Mouse (Mus musculus): Measurements from ENCODE around the gene Hyal1. TPM values are rescaled to one million over a fixed set of nuclear protein-coding genes. Genes with fewer than 3 reads are reported as not detected.

The Hyal1 gene
- polyA plus RNA-seq, 1 experiment from 2014 or later: 10.1 TPM

DNA sequence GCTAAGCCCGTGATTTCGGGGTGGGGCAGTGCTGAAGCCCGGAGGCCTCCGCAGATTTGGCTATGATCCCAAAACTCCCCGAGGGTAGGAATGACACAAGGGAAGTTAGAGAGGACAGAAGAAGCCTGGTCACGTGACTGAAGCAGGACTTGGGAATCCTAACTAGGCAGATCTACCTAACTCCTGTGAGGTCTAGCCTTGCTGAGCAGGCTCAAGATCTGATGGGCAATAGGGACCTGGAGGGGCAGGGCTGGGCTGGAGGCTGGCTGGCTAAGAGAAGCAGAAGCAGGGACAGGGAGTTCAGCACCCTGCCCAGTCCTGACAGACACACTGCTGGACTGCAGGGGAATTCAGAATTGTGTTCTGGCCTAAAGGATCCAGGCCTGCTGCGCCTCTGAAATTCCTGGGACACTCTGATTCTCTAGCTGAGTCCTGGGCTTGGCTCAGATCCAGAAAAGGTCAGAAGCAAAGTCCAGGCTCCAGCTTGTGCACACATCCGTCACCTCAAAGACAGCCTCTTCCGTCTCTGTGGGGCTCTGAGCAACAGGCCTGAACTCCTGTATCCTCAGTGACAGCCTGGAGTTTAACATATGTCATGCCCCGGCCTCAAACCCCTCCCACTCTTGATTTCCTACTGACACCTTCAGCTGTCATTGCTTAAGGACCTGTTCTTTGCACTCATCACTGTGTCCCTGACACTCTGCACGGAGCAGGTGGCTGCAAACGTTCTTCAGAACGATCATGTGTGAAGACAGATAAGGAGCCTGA, 42.2 kb downstream of the Hyal1 start:
- Histone ChIP-seq H3K9me3 (ENCODE audit: control insufficient read depth, low read length) (no peaks in the 10 kb centered on the region), H3K4me2 (ENCODE audit: low read depth, low read length) (0 out of 2 replicates have a peak overlapping the region, but pooled peaks have one; percentile 7), H3K27me3 (ENCODE audit: control insufficient read depth, insufficient read depth, low read depth, low read length) (no peaks in the 10 kb centered on the region), H3K9ac (ENCODE audit: low read length) (peak overlapping the region; percentile 53), H3K36me3 (ENCODE audit: control insufficient read depth, insufficient read depth, low read length) (peaks cover 48% of the 10 kb centered on the region), H3K4me1 (replicated peaks; ENCODE audit: control insufficient read depth, insufficient read depth, low read length) (peaks cover 30% of the 10 kb centered on the region), H3K4me3 (ENCODE audit: low read length) (no peak overlapping the region), H3K27ac (ENCODE audit: low read length) (peak overlapping the region; percentile 94)
- 23% methylated on average over 13 of the region's 13 CpGs for WGBS
- ATAC-seq (ENCODE audit: low read depth): peak; percentile 84

DNA sequence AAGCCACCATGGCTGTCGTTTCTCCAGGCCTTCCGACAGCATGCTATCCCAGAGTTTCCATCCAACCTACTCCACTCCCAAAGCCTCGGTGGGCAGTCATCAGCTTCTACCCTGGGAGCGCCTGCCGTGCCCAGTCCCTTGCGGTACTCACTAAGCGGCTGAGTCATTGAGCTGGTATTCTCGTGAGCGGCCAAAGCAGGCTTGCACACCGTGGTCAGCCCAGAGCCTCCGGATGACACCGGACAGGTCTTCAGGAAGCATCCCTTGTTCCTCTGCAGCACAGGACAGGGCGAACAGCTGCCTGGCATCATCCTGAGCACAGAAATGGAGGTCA, 42.8 kb downstream of the Hyal1 start:
- H3K9me3 ChIP-seq (ENCODE audit: control insufficient read depth, low read length): no peaks in the 10 kb centered on the region
- peaks cover 36% of the 10 kb centered on the region for H3K4me1 ChIP-seq (replicated peaks; ENCODE audit: control insufficient read depth, insufficient read depth, low read length)
- no peaks in the 10 kb centered on the region for H3K27me3 ChIP-seq (ENCODE audit: control insufficient read depth, insufficient read depth, low read depth, low read length)
- H3K36me3 ChIP-seq (ENCODE audit: control insufficient read depth, insufficient read depth, low read length): peaks cover 46% of the 10 kb centered on the region
- H3K4me2 ChIP-seq (ENCODE audit: low read depth, low read length): no peak overlapping the region
- no peak overlapping the region for H3K9ac ChIP-seq (ENCODE audit: low read length)
- no peak for ATAC-seq (ENCODE audit: low read depth)
- H3K27ac ChIP-seq (ENCODE audit: low read length): peak overlapping the region; percentile 94
- 46% methylated on average over 13 of the region's 13 CpGs for WGBS
- no peak overlapping the region for H3K4me3 ChIP-seq (ENCODE audit: low read length)

DNA sequence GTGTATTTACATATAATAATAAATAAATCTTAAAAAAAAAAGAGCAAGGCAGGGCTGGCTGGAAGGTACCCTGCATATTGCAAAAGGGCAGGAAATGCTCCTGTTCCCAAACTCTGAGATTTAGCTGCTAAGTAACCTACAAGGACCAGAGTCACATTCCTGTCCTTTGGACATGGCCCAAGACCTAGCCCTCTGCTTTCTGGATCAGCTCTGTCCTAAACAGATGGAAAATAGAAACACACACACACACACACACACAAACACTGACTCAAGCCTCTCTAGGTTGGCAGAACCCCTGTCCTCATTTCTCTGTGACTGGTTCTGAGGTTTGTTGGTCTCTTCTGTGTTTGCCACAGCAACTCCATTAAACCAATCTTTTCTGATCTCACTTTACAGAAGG, 44.2 kb downstream of the Hyal1 start:
- no peak overlapping the region for H3K9ac ChIP-seq (ENCODE audit: low read length)
- no peaks in the 10 kb centered on the region for H3K9me3 ChIP-seq (ENCODE audit: control insufficient read depth, low read length)
- H3K4me1 ChIP-seq (replicated peaks; ENCODE audit: control insufficient read depth, insufficient read depth, low read length): peaks cover 36% of the 10 kb centered on the region
- H3K36me3 ChIP-seq (ENCODE audit: control insufficient read depth, insufficient read depth, low read length): peaks cover 35% of the 10 kb centered on the region
- 0 out of 2 replicates have a peak overlapping the region, but pooled peaks have one; percentile 19 for H3K27ac ChIP-seq (ENCODE audit: low read length)
- no peak overlapping the region for H3K4me3 ChIP-seq (ENCODE audit: low read length)
- H3K27me3 ChIP-seq (ENCODE audit: control insufficient read depth, insufficient read depth, low read depth, low read length): no peaks in the 10 kb centered on the region
- H3K4me2 ChIP-seq (ENCODE audit: low read depth, low read length): no peak overlapping the region
- no peak for ATAC-seq (ENCODE audit: low read depth)

DNA sequence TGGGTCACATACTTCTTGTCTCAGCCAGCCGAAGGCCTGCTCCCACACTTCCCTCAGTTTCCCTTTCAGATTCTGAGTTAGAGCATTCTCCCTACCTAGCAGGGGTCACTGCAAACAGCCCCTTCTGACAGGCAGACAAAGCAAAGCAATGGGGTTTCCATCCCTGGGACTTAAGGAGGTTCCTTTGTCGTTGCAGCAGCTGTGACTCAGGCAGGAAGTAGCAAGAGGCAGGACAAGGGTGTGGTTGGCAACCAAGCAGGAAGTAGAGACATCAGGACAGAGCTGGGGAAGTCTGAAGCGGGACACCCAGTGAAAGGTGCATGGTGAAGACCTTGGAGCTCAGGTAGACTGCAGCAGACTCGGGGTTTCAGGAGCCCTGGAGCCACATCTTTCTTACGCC, 47.8 kb downstream of the Hyal1 start:
- no peak overlapping the region for H3K4me2 ChIP-seq (ENCODE audit: low read depth, low read length)

DNA sequence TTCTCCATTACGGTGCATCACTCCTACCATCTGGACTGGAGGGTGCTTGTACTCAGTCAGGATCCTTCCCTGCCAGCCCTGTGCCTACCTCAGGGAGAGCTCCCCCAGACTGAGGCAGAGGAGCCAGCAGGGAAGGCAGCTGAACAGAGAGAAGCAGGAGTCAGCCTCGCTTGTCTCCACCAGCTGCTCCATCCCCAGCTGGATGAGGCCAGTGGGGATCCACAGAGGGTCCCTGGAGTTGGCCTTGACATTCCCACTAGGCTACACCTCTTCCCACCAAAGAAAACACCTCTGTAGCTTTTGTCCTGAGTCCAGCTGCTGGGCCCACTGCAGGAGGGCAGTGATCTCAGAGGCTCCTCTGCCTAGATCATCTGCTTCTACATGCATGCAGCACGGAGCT, 48.2 kb downstream of the Hyal1 start:
- Histone ChIP-seq H3K4me3 (ENCODE audit: low read length) (no peak overlapping the region), H3K27me3 (ENCODE audit: control insufficient read depth, insufficient read depth, low read depth, low read length) (no peaks in the 10 kb centered on the region), H3K36me3 (ENCODE audit: control insufficient read depth, insufficient read depth, low read length) (peaks cover 8% of the 10 kb centered on the region), H3K27ac (ENCODE audit: low read length) (peak overlapping the region; percentile 36), H3K4me2 (ENCODE audit: low read depth, low read length) (no peak overlapping the region), H3K4me1 (replicated peaks; ENCODE audit: control insufficient read depth, insufficient read depth, low read length) (peaks cover 51% of the 10 kb centered on the region), H3K9me3 (ENCODE audit: control insufficient read depth, low read length) (no peaks in the 10 kb centered on the region), H3K9ac (ENCODE audit: low read length) (no peak overlapping the region)
- ATAC-seq (ENCODE audit: low read depth): no peak
- WGBS: 90% methylated on average over 3 of the region's 3 CpGs

More for the DNA sequence above, 47.8 kb downstream of the Hyal1 start:
- Histone ChIP-seq H3K4me1 (replicated peaks; ENCODE audit: control insufficient read depth, insufficient read depth, low read length) (peaks cover 51% of the 10 kb centered on the region), H3K9me3 (ENCODE audit: control insufficient read depth, low read length) (no peaks in the 10 kb centered on the region), H3K27ac (ENCODE audit: low read length) (peak overlapping the region; percentile 60), H3K36me3 (ENCODE audit: control insufficient read depth, insufficient read depth, low read length) (peaks cover 12% of the 10 kb centered on the region), H3K27me3 (ENCODE audit: control insufficient read depth, insufficient read depth, low read depth, low read length) (no peaks in the 10 kb centered on the region), H3K4me3 (ENCODE audit: low read length) (no peak overlapping the region), H3K9ac (ENCODE audit: low read length) (no peak overlapping the region)
- 68% methylated on average over 5 of the region's 5 CpGs for WGBS
- no peak for ATAC-seq (ENCODE audit: low read depth)

DNA sequence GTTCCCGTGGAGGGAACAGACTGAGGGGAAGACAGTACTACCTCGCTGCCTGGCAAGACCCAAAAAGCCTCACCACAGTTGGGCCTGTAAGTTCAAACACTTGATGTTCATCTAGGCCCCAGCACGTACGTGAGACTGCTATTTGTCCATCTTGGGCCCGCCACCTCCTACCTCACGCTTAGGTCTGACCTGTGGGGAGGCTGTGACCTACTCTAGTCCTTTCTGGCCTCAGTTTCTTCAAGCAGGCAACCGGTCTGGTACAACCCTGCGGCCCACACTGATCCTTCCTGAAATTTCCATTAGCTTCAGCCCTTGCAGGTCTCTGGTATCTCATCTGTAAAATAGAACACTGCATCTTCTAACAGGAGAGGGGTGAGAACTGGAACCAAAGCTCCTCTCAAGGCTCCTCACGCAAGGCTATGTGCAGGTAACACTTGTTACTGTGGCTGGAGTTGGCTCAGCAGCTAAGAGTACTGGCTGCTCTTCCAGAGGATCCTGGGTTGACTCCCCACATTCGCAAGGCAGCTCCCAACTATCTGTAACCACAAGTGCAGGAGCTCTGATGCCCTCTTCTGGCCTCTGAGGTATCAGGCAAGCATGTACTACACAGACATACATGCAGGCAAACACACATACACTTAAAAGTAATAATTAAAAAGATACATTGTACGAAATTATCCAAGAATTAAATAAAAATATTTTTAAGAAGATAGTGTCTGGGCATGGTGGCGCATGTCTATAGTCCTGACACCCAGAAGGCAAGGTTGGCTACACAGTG, 48.8 kb downstream of the Hyal1 start:
- WGBS: 87% methylated on average over 12 of the region's 12 CpGs
- Histone ChIP-seq H3K36me3 (ENCODE audit: control insufficient read depth, insufficient read depth, low read length) (peaks cover 8% of the 10 kb centered on the region), H3K4me1 (replicated peaks; ENCODE audit: control insufficient read depth, insufficient read depth, low read length) (peaks cover 56% of the 10 kb centered on the region), H3K27me3 (ENCODE audit: control insufficient read depth, insufficient read depth, low read depth, low read length) (no peaks in the 10 kb centered on the region), H3K27ac (ENCODE audit: low read length) (peak overlapping the region; percentile 36; the same call in 1 of the 2 replicates), H3K9me3 (ENCODE audit: control insufficient read depth, low read length) (no peaks in the 10 kb centered on the region), H3K9ac (ENCODE audit: low read length) (no peak overlapping the region), H3K4me2 (ENCODE audit: low read depth, low read length) (no peak overlapping the region), H3K4me3 (ENCODE audit: low read length) (no peak overlapping the region)
- no peak for ATAC-seq (ENCODE audit: low read depth)

DNA sequence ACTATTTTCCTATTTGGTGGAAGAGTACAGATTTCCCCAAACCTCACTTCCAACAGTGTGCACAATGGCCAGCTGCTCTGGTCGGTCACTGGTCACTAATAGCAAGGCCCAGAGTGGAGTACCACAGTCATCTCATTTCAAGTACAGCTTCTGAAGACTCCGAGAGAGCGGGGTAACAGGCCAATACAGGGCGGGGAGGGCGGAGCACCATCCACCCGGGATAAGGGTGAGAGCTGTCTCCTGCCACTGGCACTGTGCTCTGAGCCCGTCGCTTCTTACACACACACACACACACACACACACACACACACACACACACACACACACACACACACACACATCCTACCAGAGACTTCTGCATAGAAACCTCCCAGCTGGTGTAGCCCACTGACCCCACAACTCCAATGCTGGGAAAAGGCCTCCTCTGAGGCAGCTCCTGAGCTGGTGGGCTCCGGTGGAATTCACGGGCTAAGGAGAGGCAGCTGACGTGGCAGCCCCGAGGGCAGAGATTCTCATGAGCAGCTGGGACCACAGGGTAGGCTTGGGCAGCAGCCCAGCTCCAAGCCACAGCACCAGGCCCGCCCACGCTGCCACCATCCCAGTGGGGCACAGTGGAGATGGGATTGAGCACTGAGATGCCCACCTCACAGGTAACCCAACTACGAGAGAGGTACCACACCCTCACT, 49.6 kb downstream of the Hyal1 start:
- Histone ChIP-seq H3K4me1 (replicated peaks; ENCODE audit: control insufficient read depth, insufficient read depth, low read length) (peaks cover 58% of the 10 kb centered on the region), H3K4me2 (ENCODE audit: low read depth, low read length) (peak overlapping the region; percentile 40)

DNA sequence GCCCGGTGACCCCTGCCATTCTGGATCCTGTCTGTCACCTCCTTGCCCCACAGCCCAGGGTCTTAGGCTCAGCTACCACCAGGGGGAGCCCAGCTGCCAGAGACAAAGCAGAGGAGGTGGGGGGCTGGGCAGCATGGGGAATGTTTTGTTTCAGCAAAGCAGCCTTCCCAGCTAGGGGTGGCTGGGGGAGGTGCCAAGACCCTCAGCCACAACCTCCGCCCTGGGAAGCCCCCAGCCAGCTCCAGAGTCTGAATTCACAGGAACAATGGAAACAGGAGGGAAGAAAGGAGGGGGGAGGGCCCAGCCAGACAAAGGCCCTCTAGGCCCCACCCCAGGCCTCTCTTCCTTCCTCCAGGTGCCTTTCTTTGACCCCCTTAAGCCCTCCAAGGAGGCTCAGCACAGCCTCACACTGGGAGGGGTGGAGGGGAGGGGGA, 50.1 kb downstream of the Hyal1 start:
- ATAC-seq (ENCODE audit: low read depth): peak; percentile 74

More for the DNA sequence above, 49.6 kb downstream of the Hyal1 start:
- H3K27me3 ChIP-seq (ENCODE audit: control insufficient read depth, insufficient read depth, low read depth, low read length): no peaks in the 10 kb centered on the region
- no peak overlapping the region for H3K4me3 ChIP-seq (ENCODE audit: low read length)
- peaks cover 10% of the 10 kb centered on the region for H3K36me3 ChIP-seq (ENCODE audit: control insufficient read depth, insufficient read depth, low read length)
- no peaks in the 10 kb centered on the region for H3K9me3 ChIP-seq (ENCODE audit: control insufficient read depth, low read length)
- ATAC-seq (ENCODE audit: low read depth): no peak
- WGBS: 41% methylated on average over 15 of the region's 15 CpGs
- H3K27ac ChIP-seq (ENCODE audit: low read length): peak overlapping the region; percentile 90
- peak overlapping the region; percentile 65 for H3K9ac ChIP-seq (ENCODE audit: low read length)

More for the DNA sequence above, 50.1 kb downstream of the Hyal1 start:
- peak overlapping the region; percentile 65 for H3K9ac ChIP-seq (ENCODE audit: low read length)
- H3K4me1 ChIP-seq (replicated peaks; ENCODE audit: control insufficient read depth, insufficient read depth, low read length): peaks cover 61% of the 10 kb centered on the region
- 6% methylated on average over 2 of the region's 2 CpGs for whole genome bisulfite sequencing
- H3K27ac ChIP-seq (ENCODE audit: low read length): peak overlapping the region; percentile 90
- no peak overlapping the region for H3K4me3 ChIP-seq (ENCODE audit: low read length)
- H3K4me2 ChIP-seq (ENCODE audit: low read depth, low read length): peak overlapping the region; percentile 40
- no peaks in the 10 kb centered on the region for H3K9me3 ChIP-seq (ENCODE audit: control insufficient read depth, low read length)
- H3K36me3 ChIP-seq (ENCODE audit: control insufficient read depth, insufficient read depth, low read length): peaks cover 11% of the 10 kb centered on the region
- H3K27me3 ChIP-seq (ENCODE audit: control insufficient read depth, insufficient read depth, low read depth, low read length): no peaks in the 10 kb centered on the region

All from lung, embryonic 16.5 days (tissue).